Mouse (Mus musculus) bone marrow macrophage, adult 2 months (primary cell): ENCODE results near the gene Arhgap28. TPM values are rescaled to one million over a fixed set of nuclear protein-coding genes. Genes with fewer than 3 reads are reported as not detected.

ENCODE experiments used
- H3K27ac ChIP-seq: 2 replicates; pipeline ENCODE4 v1.5.1; 2012; ENCODE audit warnings: low read depth, low read length; ENCODE audit not compliant: insufficient read depth
- H3K4me1 ChIP-seq: 2 replicates; pipeline ENCODE4 v1.6.1; 2012; ENCODE audit warnings: low read length; ENCODE audit not compliant: control insufficient read depth, insufficient read depth
- H3K4me3 ChIP-seq: 2 replicates; pipeline ENCODE4 v1.5.1; 2012; ENCODE audit warnings: mild to moderate bottlenecking, low read length, moderate library complexity; ENCODE audit not compliant: insufficient read depth
- CTCF ChIP-seq: IDR thresholded peaks from 2 replicates; pipeline ENCODE4 v1.5.1; 2012; ENCODE audit warnings: low read depth, mild to moderate bottlenecking, low read length, moderate library complexity
- POLR2A ChIP-seq: IDR thresholded peaks from 2 replicates; pipeline ENCODE4 v1.6.1; 2012; ENCODE audit warnings: mild to moderate bottlenecking, low read depth, low read length, borderline replicate concordance
- polyA plus RNA-seq: library from polyadenylated mRNA; stranded (reverse); fragments of >200 nt; gene quantifications from 2 replicates; pipeline ENCODE4 v1.2.4, GENCODE M21; 2012; ENCODE audit not compliant: missing spikeins, insufficient read depth, insufficient read length

Gene Arhgap28
- polyA plus RNA-seq: 0.20 TPM in 1 of 2 replicates, not detected in the other

GRCm38 (mm10) chr17:68003741-68004560 is at the start of gene Arhgap28:
Arhgap28 (minus strand) TSS chr17:68004120.
- H3K4me3 ChIP-seq: peak within 1 kb of the TSS; percentile 21
- TF ChIP-seq POLR2A (no peak), CTCF (no peak)
- H3K27ac ChIP-seq: no peak within 1 kb of the TSS
- H3K4me1 ChIP-seq: no peaks in the 10 kb centered on the region

GRCm38 (mm10) chr17:68046341-68046675 is 42.4 kb upstream of the Arhgap28 start:
- Histone ChIP-seq H3K27ac (no peak overlapping the region), H3K4me1 (no peaks in the 10 kb centered on the region), H3K4me3 (no peak overlapping the region)
- TF ChIP-seq CTCF (no peak), POLR2A (no peak)

- no peak overlapping the region for H3K27ac ChIP-seq
- H3K4me3 ChIP-seq: no peak overlapping the region
- TF ChIP-seq CTCF (no peak), POLR2A (no peak)
- no peaks in the 10 kb centered on the region for H3K4me1 ChIP-seq
These were observed 41.9 kb upstream of the Arhgap28 start for GRCm38 (mm10) chr17:68045655-68046340.

- Histone ChIP-seq H3K4me3 (no peak overlapping the region), H3K4me1 (no peaks in the 10 kb centered on the region), H3K27ac (no peak overlapping the region)
- TF ChIP-seq CTCF (no peak), POLR2A (no peak)
These were observed 38.5 kb upstream of the Arhgap28 start for GRCm38 (mm10) chr17:68042377-68042776.

GRCm38 (mm10) chr17:68037011-68037410 is 33.1 kb upstream of the Arhgap28 start:
- H3K4me3 ChIP-seq: no peak overlapping the region
- TF ChIP-seq CTCF (no peak), POLR2A (no peak)
- no peak overlapping the region for H3K27ac ChIP-seq
- no peaks in the 10 kb centered on the region for H3K4me1 ChIP-seq

- no peaks in the 10 kb centered on the region for H3K4me1 ChIP-seq
- no peak overlapping the region for H3K4me3 ChIP-seq
- TF ChIP-seq POLR2A (no peak), CTCF (no peak)
- no peak overlapping the region for H3K27ac ChIP-seq
These were observed 25.6 kb upstream of the Arhgap28 start for GRCm38 (mm10) chr17:68029495-68029894.

GRCm38 (mm10) chr17:68028519-68028918 is 24.6 kb upstream of the Arhgap28 start:
- Histone ChIP-seq H3K4me1 (no peaks in the 10 kb centered on the region), H3K4me3 (no peak overlapping the region), H3K27ac (no peak overlapping the region)
- TF ChIP-seq POLR2A (no peak), CTCF (no peak)

- Histone ChIP-seq H3K4me1 (no peaks in the 10 kb centered on the region), H3K4me3 (no peak overlapping the region), H3K27ac (no peak overlapping the region)
- TF ChIP-seq CTCF: no peak
- TF ChIP-seq POLR2A: no peak
These were observed 20.4 kb upstream of the Arhgap28 start for GRCm38 (mm10) chr17:68024327-68024726.

- no peak overlapping the region for H3K27ac ChIP-seq
- no peak for TF ChIP-seq POLR2A
- no peak for TF ChIP-seq CTCF
- no peak overlapping the region for H3K4me3 ChIP-seq
- no peaks in the 10 kb centered on the region for H3K4me1 ChIP-seq
These were observed 15.6 kb upstream of the Arhgap28 start for GRCm38 (mm10) chr17:68019466-68020065.

- H3K4me1 ChIP-seq: no peaks in the 10 kb centered on the region
- TF ChIP-seq CTCF: no peak
- TF ChIP-seq POLR2A: no peak
- H3K27ac ChIP-seq: no peak overlapping the region
- no peak overlapping the region for H3K4me3 ChIP-seq
These were observed 13.2 kb upstream of the Arhgap28 start for GRCm38 (mm10) chr17:68017095-68017494.
